Mouse (Mus musculus): ENCODE results near the gene Luc7l2.
"Not testable (repeated sequence)": the region's sequence is repeated elsewhere in the genome, so short reads cannot be mapped to it uniquely, and the experiment has no call there.

Gene Luc7l2

GRCm38 (mm10) chr6:38551062-38551988 is at the start of gene Luc7l2:
Luc7l2 (plus strand) TSS chr6:38551334.
- peak; percentile 96 for DNase-seq (ENCODE audit: low spot score in 2 of 2)

GRCm38 (mm10) chr6:38512096-38512495 is 39.0 kb upstream of the Luc7l2 start:
- no peak for DNase-seq (ENCODE audit: low spot score in 2 of 2)

GRCm38 (mm10) chr6:38512830-38513229 is 38.3 kb upstream of the Luc7l2 start:
- DNase-seq (ENCODE audit: low spot score in 2 of 2) = no peak

- DNase-seq (ENCODE audit: low spot score in 2 of 2) = no peak
Observed at GRCm38 (mm10) chr6:38515201-38515600, 35.9 kb upstream of the Luc7l2 start.

GRCm38 (mm10) chr6:38523851-38524250 is 27.3 kb upstream of the Luc7l2 start:
- DNase-seq (ENCODE audit: low spot score in 2 of 2) = no peak

- no peak for DNase-seq (ENCODE audit: low spot score in 2 of 2)
Observed at GRCm38 (mm10) chr6:38531211-38531820, 19.8 kb upstream of the Luc7l2 start.

- no peak for DNase-seq (ENCODE audit: low spot score in 2 of 2)
Observed at GRCm38 (mm10) chr6:38532500-38533420, 18.4 kb upstream of the Luc7l2 start.

- peak; percentile 98 to 99 for DNase-seq (ENCODE audit: low spot score in 2 of 2)
Observed at GRCm38 (mm10) chr6:38533428-38534405, 17.4 kb upstream of the Luc7l2 start, which contains the start of gene Fmc1. Fmc1 (plus strand) TSS chr6:38533502.

- peak; percentile 91 to 94 for DNase-seq (ENCODE audit: low spot score in 2 of 2)
Observed at GRCm38 (mm10) chr6:38534640-38535365, 16.3 kb upstream of the Luc7l2 start.

GRCm38 (mm10) chr6:38535366-38535690 is 15.8 kb upstream of the Luc7l2 start:
- no peak for DNase-seq (ENCODE audit: low spot score in 2 of 2)

GRCm38 (mm10) chr6:38535788-38536187 is 15.3 kb upstream of the Luc7l2 start:
- no peak for DNase-seq (ENCODE audit: low spot score in 2 of 2)

GRCm38 (mm10) chr6:38544141-38544540 is 7.0 kb upstream of the Luc7l2 start:
- not testable (repeated sequence) for DNase-seq (ENCODE audit: low spot score in 2 of 2)

- DNase-seq (ENCODE audit: low spot score in 2 of 2) = not testable (repeated sequence)
Observed at GRCm38 (mm10) chr6:38547005-38547404, 4.1 kb upstream of the Luc7l2 start.

- DNase-seq (ENCODE audit: low spot score in 2 of 2) = no peak
Observed at GRCm38 (mm10) chr6:38547707-38548106, 3.4 kb upstream of the Luc7l2 start.

- DNase-seq (ENCODE audit: low spot score in 2 of 2) = not testable (repeated sequence)
Observed at GRCm38 (mm10) chr6:38548595-38548994, 2.5 kb upstream of the Luc7l2 start.

- not testable (repeated sequence) for DNase-seq (ENCODE audit: low spot score in 2 of 2)
Observed at GRCm38 (mm10) chr6:38549840-38550239, 1.3 kb upstream of the Luc7l2 start.

GRCm38 (mm10) chr6:38550250-38551061 is 678 bp upstream of the Luc7l2 start:
- no peak for DNase-seq (ENCODE audit: low spot score in 2 of 2)

GRCm38 (mm10) chr6:38551989-38552635 is 978 bp downstream of the Luc7l2 start:
- peak; percentile 97 for DNase-seq (ENCODE audit: low spot score in 2 of 2)

GRCm38 (mm10) chr6:38552636-38553000 is 1.5 kb downstream of the Luc7l2 start:
- DNase-seq (ENCODE audit: low spot score in 2 of 2) = no peak
